Mouse (Mus musculus): Measurements from ENCODE around the gene Rps6kc1.

Gene Rps6kc1

DNA sequence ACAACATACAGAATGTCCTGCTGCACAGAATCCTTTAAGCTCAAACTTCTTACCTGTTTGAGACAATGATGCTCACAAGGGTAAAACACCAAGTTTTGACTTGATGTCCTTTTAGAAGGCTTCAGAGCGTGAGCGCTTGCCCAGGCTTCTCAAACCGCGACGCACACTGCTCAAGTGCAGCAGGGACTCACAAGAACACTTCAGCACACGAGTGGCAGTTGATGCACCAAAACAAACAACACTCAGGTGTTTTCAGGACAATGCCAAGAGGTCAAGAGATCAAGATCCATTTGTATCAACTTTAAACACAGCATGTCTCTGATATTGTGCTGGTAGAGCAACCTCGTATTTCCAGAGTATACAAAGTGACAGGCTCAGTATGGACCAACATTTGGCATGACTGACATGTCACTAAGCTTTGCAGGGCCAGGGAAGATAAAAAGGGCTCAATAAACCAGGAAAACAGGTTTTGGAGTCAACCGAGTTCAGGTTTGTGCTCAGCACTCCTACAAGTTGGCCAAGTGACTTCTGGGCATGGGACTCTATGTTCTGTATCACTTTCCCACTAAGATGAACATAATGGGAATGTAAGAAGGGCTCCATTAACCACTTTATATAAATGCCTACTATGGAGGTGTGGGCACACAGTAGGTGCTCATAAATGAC is 78.5 kb downstream of the Rps6kc1 start:
- no peak for DNase-seq

DNA sequence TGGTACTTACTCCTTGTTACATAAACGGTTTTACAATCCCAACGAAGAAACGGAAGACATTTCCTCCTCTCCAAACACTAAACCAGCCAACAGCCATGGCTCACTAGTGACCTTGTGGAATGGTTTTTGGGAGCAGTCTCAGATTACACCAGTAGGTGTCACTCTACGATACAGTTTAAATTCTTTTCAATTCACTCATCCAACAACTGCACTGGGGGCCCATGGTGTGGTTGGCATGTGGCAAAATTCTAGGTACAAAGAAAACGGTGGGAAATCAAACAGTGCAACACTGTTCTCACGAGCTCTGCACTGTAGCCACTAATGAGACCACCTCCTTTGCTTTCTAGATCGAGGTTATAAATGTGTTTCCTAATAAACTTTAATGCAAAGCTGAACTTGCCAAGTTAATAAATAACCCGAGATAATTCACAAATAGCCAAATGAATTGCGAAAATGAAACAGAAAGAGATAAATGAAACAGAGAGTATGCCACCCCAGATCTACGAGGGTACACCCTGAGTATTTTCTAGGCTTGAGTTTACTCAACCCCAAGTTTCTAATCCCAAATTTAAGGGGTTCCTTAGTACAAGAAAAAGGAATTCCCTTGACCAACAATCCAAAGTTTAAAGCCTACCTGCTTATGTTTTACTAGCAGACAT is 79.6 kb downstream of the Rps6kc1 start:
- DNase-seq, result peak; percentile 34

DNA sequence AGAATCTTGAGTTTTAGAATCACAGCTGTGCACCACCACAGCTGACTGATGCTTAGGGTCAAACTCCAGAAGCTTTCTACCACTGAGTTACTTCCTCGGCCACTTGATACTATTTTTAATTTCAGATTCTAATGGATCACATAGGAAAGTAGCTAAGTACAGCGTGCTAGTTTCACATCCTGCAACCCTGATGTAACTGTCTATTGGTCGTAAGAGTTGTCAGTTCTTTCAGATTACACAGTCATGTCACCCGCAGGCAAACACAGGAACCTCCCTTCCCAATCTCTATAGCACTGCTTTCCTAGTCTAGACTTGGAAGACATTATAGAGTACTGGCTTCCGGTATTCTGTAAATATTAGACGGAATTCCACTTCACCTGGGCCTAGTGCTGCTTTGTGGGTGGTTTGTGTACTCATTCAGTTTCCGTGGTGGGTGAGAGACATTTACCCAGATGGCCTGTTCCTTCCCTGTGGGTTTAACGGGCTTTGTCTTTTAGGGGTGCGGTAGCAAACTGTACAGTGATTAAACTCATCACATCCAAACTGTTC is 85.0 kb downstream of the Rps6kc1 start:
- DNase-seq, result no peak

DNA sequence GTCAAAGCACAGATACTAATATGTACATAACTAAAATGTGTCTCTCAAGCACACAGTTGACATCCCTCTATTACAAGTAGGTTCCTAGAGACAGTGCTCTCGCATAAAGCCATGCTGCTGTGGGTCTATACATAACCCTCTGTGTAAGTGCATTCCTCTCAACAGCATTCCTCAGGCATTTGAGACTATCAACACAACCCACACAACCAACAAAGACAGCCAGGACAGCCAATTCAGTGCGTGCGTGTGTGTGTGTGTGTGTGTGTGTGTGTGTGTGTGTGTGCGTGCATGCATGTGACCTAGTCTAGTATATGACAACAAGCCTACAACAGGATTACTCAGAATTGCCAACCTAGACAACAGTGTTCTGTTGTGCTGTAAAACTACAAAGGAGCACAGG is 87.8 kb downstream of the Rps6kc1 start:
- DNase-seq, result no peak

DNA sequence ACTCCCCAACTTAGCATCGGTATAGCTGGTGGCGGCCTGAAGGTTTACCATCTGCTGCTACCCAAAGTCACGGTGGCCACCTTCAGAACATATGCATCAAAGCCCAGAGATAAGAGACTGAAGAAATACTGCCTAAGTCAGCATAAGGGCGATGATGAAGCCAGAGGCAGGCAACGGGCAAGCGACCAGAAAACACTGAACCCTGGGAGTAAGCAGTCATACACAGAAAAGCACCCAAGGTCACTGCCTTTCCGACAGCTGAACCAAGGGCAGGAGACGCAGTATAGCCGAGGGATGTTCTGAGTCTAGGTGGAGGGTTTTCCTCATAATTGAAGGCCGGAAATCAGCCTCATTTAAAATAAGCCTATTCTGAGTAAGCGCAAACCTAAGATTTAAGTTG is 95.4 kb downstream of the Rps6kc1 start:
- no peak for DNase-seq

DNA sequence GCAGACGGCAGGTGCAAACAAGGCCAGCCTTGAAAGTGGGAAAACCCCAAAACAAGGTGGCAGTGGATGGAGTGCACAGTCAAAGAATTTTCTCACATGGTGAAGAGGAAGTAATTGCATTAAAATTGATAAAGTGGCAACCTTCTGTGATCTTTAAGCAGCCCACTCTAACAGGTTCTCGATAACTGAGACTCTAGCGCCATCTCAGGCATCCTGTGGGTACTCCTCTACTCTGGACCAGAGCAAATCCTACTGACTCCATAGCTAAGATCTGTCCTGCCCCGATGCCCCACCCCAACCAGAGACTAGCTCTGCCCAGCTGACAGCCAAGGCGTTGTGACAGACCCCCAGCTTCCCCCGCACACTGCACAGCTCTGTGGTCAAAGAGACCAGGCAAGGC is 101.2 kb downstream of the Rps6kc1 start:
- DNase-seq, result no peak

DNA sequence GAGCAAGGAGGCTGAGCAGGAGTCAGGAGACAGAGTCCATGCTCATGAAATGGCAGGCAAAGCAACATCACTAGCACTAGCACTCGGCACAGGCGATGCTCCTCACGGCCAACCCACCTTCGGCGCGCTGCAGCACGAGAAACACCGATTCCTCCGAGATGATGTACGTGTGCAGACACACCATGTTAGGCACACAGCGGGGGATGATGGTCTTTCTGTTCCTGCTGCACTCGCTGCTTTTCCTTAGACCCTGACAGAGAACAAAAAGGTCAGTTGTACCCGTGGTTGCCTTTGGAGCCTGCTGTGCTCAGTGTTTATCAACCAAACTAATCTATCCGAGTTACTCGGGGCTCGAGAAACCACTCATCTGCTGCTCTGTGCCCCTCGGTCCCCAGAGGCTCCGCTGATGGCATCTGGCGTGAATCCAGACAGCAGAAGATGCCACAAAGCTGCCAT is 102.8 kb downstream of the Rps6kc1 start:
- no peak for DNase-seq

DNA sequence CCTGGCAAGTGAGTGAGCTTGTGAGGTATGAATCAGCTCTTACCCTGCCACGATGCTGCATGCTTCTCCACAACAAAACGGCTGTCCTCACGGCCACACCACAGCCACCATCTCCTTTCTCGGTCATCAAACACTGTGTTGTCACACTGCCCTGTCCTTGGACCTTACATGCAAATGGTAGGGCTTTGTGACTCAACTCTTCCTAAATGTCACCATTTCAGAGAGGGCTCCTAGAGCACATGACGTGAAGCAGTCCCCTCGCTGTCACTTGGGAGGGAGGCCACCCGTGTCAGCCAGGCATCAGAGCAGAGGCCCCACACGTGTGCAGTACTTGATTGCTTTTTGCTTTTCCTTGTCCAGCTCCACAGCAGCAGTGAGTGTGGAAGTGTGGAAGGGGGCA is 104.8 kb downstream of the Rps6kc1 start:
- DNase-seq, result no peak

DNA sequence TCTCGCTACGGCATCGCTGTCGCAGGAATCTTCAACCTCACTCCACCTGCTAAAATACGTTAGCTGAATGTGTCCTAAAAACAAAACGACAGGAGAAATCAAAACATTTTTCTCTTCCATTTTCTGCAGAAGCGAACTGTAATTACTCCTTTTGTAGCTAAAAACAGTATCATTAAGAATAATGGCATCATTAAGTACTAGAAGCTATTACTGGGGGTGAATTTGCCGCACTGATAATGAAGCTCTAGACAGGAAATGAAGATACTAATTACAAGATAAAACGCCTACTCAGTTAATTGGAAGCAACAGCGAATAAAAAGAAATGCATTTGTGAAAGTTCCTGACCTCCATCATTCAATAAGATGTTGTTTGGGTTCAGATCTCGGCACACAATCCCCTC is 112.9 kb downstream of the Rps6kc1 start:
- no peak for DNase-seq

DNA sequence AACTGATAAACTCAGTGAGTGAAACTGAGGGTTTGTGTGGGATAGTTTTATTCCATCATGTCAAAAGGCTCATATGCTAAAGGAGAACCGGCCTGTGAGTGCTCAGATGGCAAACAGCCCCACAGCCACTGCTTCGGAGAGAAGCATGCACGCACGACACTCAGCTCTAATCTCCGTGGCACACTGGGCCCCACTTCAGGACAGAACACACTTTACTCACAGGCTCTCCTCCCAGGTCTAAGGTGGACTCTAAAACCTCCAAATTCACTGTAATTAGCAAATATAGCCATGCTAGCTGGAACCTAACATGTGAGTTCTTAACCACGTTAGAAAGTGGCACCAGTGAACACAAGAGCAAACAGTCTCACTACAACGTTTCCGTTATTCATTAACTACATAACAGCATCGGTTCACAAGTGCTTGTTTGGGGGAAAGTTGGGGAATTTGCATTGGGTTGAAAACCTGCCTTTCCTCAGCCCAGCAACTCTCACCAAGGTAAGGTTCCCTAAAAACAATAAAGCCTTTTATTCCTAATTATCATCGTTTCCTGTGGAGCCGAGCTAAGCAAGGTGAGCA is 114.0 kb downstream of the Rps6kc1 start:
- no peak for DNase-seq

DNA sequence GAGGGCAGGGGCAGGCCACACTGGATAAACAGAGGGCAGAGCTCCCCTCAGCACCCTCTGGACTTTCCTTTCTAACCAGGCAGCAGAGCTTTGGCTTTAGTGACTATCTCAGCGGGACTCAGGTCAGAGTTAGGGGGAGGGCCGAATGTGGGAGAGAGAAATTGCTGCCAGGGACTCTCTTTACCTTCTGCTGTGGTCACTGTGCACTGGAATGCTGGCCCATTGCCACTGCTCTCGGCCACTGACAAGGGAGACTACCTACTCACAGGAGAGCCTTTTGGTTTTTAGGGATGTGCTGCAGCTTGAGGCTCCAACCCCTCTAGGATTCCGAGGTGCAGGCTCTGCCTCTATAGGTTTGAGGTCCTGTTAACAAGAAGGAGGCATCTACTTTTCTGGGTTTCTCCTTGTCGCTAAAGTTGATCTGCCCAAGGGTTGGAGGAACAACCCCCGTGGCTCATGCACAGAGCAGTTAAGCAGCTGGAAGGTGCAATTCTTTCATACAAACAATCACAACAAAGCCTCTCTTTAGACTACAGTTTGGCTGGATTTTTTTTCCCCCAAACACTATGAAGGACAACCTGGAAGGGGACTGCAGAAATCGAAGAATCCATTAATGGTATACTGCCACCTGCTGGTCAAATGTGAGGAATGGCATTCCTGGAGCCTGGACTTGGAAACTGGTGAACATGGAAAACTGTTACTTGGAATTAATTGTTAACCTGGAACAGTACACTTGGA is 114.7 kb downstream of the Rps6kc1 start:
- DNase-seq, result peak; percentile 58

DNA sequence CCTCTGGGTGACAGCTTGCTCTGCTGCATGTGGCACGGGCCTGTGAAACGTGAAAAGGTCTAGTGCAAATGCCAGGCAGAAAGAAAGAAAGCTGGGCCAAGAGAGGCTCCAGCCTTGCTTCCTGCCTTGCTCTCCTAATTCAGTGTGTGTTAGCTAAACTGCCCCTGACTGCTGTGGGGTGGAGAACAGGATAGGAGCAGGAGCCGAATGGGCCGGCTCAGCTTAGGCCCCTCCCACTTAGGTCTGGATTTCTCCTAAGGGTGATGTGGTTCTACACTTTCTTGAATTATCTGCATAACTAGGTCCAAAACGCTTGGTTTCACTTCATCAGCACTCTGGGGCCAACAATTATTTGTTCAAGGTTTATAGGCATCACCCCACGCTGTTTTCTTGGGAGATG is 119.9 kb downstream of the Rps6kc1 start:
- DNase-seq, result no peak

DNA sequence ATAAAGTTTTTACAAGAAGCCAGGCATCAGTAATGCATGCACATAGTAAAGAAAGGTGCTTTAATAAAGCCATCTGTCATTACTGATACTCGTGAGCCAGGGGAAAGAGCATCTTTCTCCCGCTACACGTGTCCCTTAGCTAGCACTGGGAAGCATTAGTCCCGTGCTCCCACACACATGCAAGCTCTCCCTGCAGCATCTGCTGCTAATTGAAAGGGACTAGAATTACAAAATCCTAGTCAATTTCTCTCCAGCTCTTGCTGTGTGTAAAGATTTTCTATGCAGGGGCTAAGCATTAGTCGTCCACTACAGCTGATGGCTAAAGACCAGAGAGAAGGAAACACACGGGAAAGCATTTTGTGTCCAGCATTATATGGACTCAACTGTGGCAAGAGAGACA is 120.8 kb downstream of the Rps6kc1 start:
- no peak for DNase-seq

DNA sequence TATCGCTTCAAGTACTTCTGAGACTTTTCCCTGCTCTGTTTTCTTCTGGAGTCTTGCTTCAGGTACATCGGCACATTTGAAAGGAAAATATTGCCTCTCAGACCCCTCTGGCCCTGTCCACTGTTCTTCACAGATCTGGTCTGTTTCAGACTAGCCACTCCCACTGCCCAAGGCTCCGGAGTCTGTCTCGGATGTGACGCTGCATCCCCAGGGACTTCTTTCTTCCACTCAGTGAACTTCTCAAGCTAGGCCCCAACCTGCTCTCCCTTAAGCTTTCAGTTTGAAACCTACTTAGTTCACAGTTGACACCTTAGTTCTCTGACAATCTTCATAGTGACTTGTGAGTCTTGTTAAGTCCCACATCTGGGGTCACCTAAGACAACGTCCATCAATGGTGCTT is 133.9 kb downstream of the Rps6kc1 start:
- DNase-seq, result no peak

DNA sequence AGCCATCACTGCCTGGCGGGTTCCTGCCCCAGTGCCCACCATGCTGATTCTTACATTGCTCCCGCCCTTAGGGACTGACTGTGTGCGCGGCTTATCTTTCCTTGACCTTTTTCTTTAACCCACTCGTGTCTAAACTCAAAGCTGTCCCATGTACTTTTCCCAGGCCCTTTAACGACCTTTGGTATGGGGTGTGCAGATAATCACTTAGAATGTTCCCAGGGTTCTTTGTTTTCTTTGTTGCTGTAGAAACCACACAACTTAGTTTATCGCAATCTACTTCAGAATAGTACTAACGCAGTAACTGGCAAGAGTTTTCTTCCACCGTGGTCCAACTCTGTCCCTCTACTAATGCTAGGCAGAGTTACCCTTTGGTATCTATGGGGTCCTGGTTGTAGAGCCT is 135.3 kb downstream of the Rps6kc1 start:
- DNase-seq, result no peak

DNA sequence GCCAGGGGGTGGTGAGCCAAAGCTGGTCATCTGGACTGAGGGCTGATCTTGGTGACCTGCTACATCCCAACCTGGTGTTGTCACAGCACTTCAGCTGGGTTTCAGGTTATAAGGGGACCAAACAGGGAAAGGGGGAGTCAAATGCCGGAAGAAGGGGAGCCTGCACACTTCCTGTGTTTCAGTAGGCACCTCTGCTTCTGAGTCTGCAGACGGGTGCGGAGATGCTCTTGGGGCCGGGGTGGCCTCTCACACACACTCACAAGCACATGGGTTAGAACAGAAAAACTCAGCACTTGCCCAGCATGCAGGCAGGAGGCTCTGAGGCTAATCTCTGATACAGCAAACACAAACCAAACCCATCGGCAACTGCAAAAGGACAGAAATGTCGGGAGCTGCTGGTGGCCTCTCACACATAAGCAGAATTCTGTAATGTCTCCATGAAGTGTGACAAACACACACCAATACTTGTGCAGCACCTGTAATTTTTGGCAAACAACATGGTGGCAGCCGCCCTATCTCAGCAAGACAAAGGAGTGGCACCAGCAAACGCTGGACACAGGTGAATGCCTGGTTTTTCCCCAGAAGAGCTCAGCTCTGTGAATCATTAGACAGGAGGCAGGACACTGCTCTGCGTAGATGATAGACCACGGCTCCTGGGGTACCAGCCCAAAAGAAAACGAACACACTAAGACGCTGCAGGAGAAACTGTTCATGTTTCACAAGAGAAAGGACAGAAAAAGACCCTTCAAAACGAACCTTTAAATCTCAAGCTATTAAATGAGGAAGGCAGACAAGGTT is 139.3 kb downstream of the Rps6kc1 start:
- no peak for DNase-seq

DNA sequence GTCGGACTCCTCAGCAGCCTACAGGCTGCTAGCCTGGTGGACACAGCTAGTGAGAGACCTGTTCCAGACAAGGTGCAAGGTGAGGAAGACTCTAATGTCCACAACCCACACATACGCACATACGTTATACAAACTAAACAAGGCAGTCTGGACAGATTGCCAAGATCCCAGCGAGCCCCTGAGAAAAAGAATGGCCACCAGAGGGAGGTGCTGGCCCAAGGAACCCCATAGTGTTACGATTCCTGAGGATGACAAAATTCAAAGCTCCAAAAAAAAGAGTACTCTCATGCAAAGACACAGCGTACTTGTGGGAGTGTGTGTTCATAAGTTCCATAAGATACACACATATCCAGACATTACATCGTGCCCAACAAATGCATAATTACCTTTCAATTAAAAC is 141.8 kb downstream of the Rps6kc1 start:
- DNase-seq, result no peak

DNA sequence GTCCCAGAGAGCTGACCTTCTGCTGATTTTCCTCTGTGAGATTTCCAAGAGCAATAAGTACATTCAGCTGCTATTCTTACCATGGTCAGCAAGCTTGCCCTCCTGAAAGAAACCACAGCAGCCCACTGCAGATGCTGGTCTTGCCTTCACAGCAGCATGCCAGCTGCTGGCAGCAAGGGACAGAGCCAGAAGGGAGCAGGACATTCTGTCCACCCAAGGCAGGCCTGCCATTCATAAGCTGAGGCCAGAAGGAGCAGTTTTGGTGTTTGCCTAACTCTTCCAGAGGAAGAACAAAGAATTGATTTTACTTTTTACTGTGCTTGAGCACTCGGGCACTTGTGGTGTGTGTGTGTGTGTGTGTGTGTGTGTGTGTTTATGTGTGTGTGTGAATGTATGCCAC is 143.3 kb downstream of the Rps6kc1 start:
- no peak for DNase-seq

DNA sequence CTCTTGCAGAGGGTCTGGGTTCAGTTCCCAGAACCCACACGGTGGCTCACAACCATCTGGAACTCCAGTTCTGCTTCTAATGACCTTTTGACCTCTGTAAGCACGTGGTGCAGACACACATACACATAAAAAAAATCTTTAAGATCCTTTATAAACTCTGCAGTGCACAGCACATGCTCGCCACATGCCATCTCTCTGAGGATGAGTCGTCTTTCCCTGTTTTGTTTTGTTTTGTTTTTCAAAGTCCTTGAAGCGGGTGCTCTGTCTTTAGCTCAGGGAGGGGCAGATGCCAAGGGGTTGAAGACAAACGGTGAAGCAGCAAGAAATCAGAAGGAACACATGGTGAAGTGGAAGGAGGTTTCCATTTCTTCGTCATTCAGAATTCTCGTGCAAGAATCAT is 143.9 kb downstream of the Rps6kc1 start:
- no peak for DNase-seq

DNA sequence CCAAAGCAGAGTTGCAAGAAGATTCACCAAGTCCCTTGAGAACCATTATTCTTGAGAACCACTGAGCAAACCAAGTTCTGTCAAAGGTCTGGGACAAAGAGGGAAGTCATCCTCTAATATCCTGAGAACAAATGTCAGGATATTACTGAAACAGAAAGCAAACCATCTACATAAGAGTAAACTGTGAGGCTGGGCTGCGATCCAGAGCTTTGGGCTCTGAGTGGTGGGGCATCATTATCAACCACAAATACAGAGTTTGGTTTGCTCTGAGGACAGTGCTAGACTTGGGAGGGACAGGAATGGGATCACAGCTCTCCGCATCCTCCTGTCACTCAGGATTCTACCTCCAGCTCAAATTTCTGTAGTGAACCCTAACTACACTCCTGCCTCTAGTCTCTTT is 144.8 kb downstream of the Rps6kc1 start:
- DNase-seq, result no peak

DNA sequence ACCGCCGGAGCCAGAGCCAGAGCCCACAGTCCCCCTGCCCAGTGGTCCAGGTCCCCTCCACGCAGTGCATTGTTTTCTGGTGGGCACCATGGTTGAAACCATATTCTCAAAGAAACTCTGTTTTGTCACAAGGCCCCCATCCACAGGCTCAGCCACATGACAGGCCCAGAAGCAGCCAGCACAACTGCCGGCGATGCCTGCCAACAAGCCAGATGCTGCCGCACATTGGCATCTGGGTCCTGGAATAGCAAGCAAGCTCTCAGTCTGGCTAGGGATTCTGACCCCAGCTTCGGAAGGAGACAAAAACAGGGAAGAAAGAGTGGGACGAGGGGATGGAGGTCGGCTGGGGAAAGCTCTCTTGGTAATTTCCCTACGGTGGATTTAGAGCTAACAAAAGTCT is 147.8 kb downstream of the Rps6kc1 start:
- no peak for DNase-seq

DNA sequence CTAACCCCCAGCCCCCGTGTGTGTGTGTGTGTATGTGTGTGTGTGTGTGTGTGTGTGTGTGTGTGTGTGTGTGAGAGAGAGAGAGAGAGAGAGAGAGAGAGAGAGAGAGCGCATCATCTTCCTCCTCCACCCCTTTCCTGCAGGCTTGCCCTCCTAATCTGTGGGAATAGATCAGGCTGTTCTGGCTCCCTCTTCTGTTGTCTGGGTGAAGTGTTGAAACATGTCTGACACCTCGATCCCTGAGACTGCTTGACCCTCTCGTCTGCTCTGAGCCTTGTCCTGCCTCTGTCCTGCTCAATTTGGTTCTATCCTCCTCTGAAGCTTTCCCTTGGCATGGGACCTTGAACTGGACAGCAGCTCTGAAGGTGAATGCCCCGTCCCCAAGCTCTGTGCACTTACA is 149.8 kb downstream of the Rps6kc1 start:
- DNase-seq, result no peak

DNA sequence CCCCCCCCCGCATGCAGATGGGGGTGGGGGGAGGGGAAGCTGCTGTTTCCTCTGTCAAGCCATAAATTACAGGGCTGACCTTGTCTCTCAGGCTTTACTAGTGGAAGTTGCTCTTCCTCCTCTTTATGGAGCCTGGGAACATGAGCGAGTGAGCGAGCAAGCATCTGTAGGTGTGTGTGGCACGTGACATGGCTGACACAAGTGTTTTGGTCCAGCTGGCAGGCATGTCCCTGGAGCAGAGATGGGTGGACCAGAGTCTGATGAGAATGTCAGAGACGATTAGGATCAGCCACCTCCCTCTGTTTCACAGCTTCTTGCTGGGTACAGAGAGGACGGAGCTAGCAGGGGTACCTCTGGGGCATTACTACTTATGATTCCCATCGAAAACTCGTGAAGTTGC is 153.7 kb downstream of the Rps6kc1 start:
- DNase-seq, result no peak

Data from cerebellum, adult 8-10 months (tissue).